Mouse (Mus musculus) heart, embryonic 16.5 days (tissue): ENCODE results near the gene Grm7. TPM values are rescaled to one million over a fixed set of nuclear protein-coding genes. Genes with fewer than 3 reads are reported as not detected.

ENCODE experiments used
- ATAC-seq: fragments of 200-750 bp; cut with Nextera tagmentation; replicated peaks from 2 replicates; pipeline ENCODE4 v1.8.0; 2017; ENCODE audit warnings: moderate number of reproducible peaks; ENCODE audit not compliant: insufficient read depth, low FRiP score; ENCODE audit errors: extremely low read depth
- H3K27ac ChIP-seq: fragments of 300-500 bp; sonication (generic); 2 replicates; pipeline ENCODE4 v1.5.1; 2014; ENCODE audit warnings: mild to moderate bottlenecking, low read length, control low read depth, moderate library complexity
- H3K27me3 ChIP-seq: fragments of 300-500 bp; sonication (generic); 2 replicates; pipeline ENCODE4 v1.6.1; 2014; ENCODE audit warnings: low read length, mixed read lengths; ENCODE audit not compliant: control insufficient read depth, insufficient read depth
- H3K36me3 ChIP-seq: fragments of 300-500 bp; sonication (generic); 2 replicates; pipeline ENCODE4 v1.6.1; 2014; ENCODE audit not compliant: control insufficient read depth, insufficient read depth
- H3K4me1 ChIP-seq: fragments of 300-500 bp; sonication (generic); 2 replicates; pipeline ENCODE4 v1.6.1; 2014; ENCODE audit warnings: low read length, mixed read lengths; ENCODE audit not compliant: control insufficient read depth, insufficient read depth
- H3K4me2 ChIP-seq: fragments of 300-500 bp; sonication (generic); 2 replicates; pipeline ENCODE4 v1.6.1; 2014; ENCODE audit warnings: low read depth, mild to moderate bottlenecking, control low read depth, low read length
- H3K4me3 ChIP-seq: fragments of 300-500 bp; sonication (generic); 2 replicates; pipeline ENCODE4 v1.5.1; 2014; ENCODE audit warnings: mild to moderate bottlenecking, control low read depth, low read length
- H3K9ac ChIP-seq: fragments of 300-500 bp; sonication (generic); 2 replicates; pipeline ENCODE4 v1.6.1; 2014; ENCODE audit warnings: low read length, control low read depth
- H3K9me3 ChIP-seq: fragments of 300-500 bp; sonication (generic); replicated peaks from 2 replicates; pipeline ENCODE4 v1.6.1; 2016; ENCODE audit warnings: low read length; ENCODE audit not compliant: control insufficient read depth
- WGBS: fragments of 180-500 bp; shearing (Covaris S2); extraction: QIAGEN DNeasy Blood & Tissue Kit; methylation state at CpG from one replicate; pipeline ENCODE4 v1.1.7; 2014; 5-methylcytosine and 5-hydroxymethylcytosine counted together
- polyA plus RNA-seq: library from polyadenylated mRNA; unstranded; fragments of >200 nt; fragmentation: Nextera tagmentation; extraction: Ambion mirVana; gene quantifications from 2 replicates; pipeline ENCODE4 v1.2.1, GENCODE M21; 2015

The Grm7 gene
- polyA plus RNA-seq, 1 experiment from 2014 or later = 0.47 TPM

- H3K4me3 ChIP-seq = no peak overlapping the region
- ATAC-seq = no peak
Measured at GRCm38 (mm10) chr6:111368111-111368510, 722.7 kb downstream of the Grm7 start.

GRCm38 (mm10) chr6:111368551-111368950 lies 723.2 kb downstream of the Grm7 start:
- H3K36me3 ChIP-seq = no peaks in the 10 kb centered on the region
- H3K9me3 ChIP-seq = no peaks in the 10 kb centered on the region
- H3K9ac ChIP-seq = no peak overlapping the region
- H3K27ac ChIP-seq = no peak overlapping the region
- H3K4me2 ChIP-seq = no peak overlapping the region
- H3K27me3 ChIP-seq = no peaks in the 10 kb centered on the region
- no peaks in the 10 kb centered on the region for H3K4me1 ChIP-seq
- no peak overlapping the region for H3K4me3 ChIP-seq
- 68% methylated on average over 3 of the region's 3 CpGs for WGBS
- no peak for ATAC-seq

More at GRCm38 (mm10) chr6:111368111-111368510, 722.7 kb downstream of the Grm7 start:
- Histone ChIP-seq H3K36me3 (no peaks in the 10 kb centered on the region), H3K9ac (no peak overlapping the region), H3K27ac (no peak overlapping the region), H3K4me1 (no peaks in the 10 kb centered on the region), H3K9me3 (no peaks in the 10 kb centered on the region), H3K4me2 (no peak overlapping the region), H3K27me3 (no peaks in the 10 kb centered on the region)
- WGBS = 84% methylated on average over 3 of the region's 3 CpGs

- Histone ChIP-seq H3K4me1 (no peaks in the 10 kb centered on the region), H3K4me2 (no peak overlapping the region), H3K9ac (no peak overlapping the region), H3K4me3 (no peak overlapping the region), H3K27me3 (no peaks in the 10 kb centered on the region), H3K27ac (no peak overlapping the region), H3K36me3 (no peaks in the 10 kb centered on the region), H3K9me3 (no peaks in the 10 kb centered on the region)
- no peak for ATAC-seq
- WGBS = 63% methylated on average over 2 of the region's 2 CpGs
Measured at GRCm38 (mm10) chr6:111369013-111369412, 723.6 kb downstream of the Grm7 start.

GRCm38 (mm10) chr6:111371581-111372349 lies 726.4 kb downstream of the Grm7 start:
- no peaks in the 10 kb centered on the region for H3K4me1 ChIP-seq
- H3K36me3 ChIP-seq = no peaks in the 10 kb centered on the region
- no peak for ATAC-seq
- WGBS = 33% methylated on average over 4 of the region's 4 CpGs
- H3K27me3 ChIP-seq = no peaks in the 10 kb centered on the region
- no peaks in the 10 kb centered on the region for H3K9me3 ChIP-seq
- H3K27ac ChIP-seq = no peak overlapping the region
- H3K9ac ChIP-seq = no peak overlapping the region
- H3K4me2 ChIP-seq = no peak overlapping the region
- no peak overlapping the region for H3K4me3 ChIP-seq

GRCm38 (mm10) chr6:111372626-111373380 lies 727.4 kb downstream of the Grm7 start:
- no peaks in the 10 kb centered on the region for H3K27me3 ChIP-seq
- H3K9ac ChIP-seq = no peak overlapping the region
- no peak for ATAC-seq
- H3K4me2 ChIP-seq = no peak overlapping the region
- H3K27ac ChIP-seq = no peak overlapping the region
- no peaks in the 10 kb centered on the region for H3K4me1 ChIP-seq
- WGBS = 49% methylated on average over 11 of the region's 11 CpGs
- no peak overlapping the region for H3K4me3 ChIP-seq
- H3K9me3 ChIP-seq = no peaks in the 10 kb centered on the region
- no peaks in the 10 kb centered on the region for H3K36me3 ChIP-seq

- Histone ChIP-seq H3K27me3 (no peaks in the 10 kb centered on the region), H3K9me3 (no peaks in the 10 kb centered on the region), H3K4me2 (no peak overlapping the region), H3K4me3 (no peak overlapping the region), H3K4me1 (no peaks in the 10 kb centered on the region), H3K9ac (no peak overlapping the region), H3K36me3 (no peaks in the 10 kb centered on the region), H3K27ac (no peak overlapping the region)
- no peak for ATAC-seq
- WGBS = 69% methylated on average over 2 of the region's 2 CpGs
Measured at GRCm38 (mm10) chr6:111380710-111381109, 735.3 kb downstream of the Grm7 start.

GRCm38 (mm10) chr6:111408750-111409149 lies 763.4 kb downstream of the Grm7 start:
- WGBS = 76% methylated on average over 8 of the region's 8 CpGs
- H3K9ac ChIP-seq = no peak overlapping the region
- no peak overlapping the region for H3K4me3 ChIP-seq
- no peaks in the 10 kb centered on the region; the same call in 1 of the 2 replicates for H3K9me3 ChIP-seq
- H3K4me1 ChIP-seq = no peaks in the 10 kb centered on the region
- no peak overlapping the region for H3K4me2 ChIP-seq
- no peaks in the 10 kb centered on the region for H3K36me3 ChIP-seq
- H3K27me3 ChIP-seq = no peaks in the 10 kb centered on the region
- ATAC-seq = no peak
- no peak overlapping the region for H3K27ac ChIP-seq

- Histone ChIP-seq H3K9ac (no peak overlapping the region), H3K4me1 (no peaks in the 10 kb centered on the region), H3K9me3 (no peaks in the 10 kb centered on the region), H3K36me3 (no peaks in the 10 kb centered on the region), H3K4me3 (no peak overlapping the region), H3K27me3 (no peaks in the 10 kb centered on the region), H3K4me2 (no peak overlapping the region), H3K27ac (no peak overlapping the region)
- no peak for ATAC-seq
- 85% methylated on average over 1 of the region's 1 CpGs for WGBS
Measured at GRCm38 (mm10) chr6:111424737-111425136, 779.4 kb downstream of the Grm7 start.

- Histone ChIP-seq H3K27ac (no peak overlapping the region), H3K4me3 (no peak overlapping the region), H3K9me3 (no peaks in the 10 kb centered on the region), H3K4me2 (no peak overlapping the region), H3K36me3 (no peaks in the 10 kb centered on the region), H3K4me1 (no peaks in the 10 kb centered on the region), H3K9ac (no peak overlapping the region), H3K27me3 (no peaks in the 10 kb centered on the region)
- 61% methylated on average over 2 of the region's 2 CpGs for WGBS
- no peak for ATAC-seq
Measured at GRCm38 (mm10) chr6:111446228-111446627, 800.8 kb downstream of the Grm7 start.
